Mouse (Mus musculus): Measurements from ENCODE around the gene Basp1.

Gene Basp1

GRCm38 (mm10) chr15:25416367-25416766 is 2.8 kb upstream of the Basp1 start:
- no peak for DNase-seq (ENCODE audit: low spot score in 2 of 2)

- no peak for DNase-seq (ENCODE audit: low spot score in 2 of 2)
These were observed 2.4 kb upstream of the Basp1 start for GRCm38 (mm10) chr15:25415958-25416357.

- DNase-seq (ENCODE audit: low spot score in 2 of 2): peak; percentile 52 to 79
These were observed 1.2 kb upstream of the Basp1 start for GRCm38 (mm10) chr15:25414747-25415119.

GRCm38 (mm10) chr15:25414011-25414746 is 615 bp upstream of the Basp1 start:
- peak in 1 of 2 experiments; percentile 63 for DNase-seq (ENCODE audit: low spot score in 2 of 2)

GRCm38 (mm10) chr15:25412761-25413261 is 753 bp downstream of the Basp1 start:
- no peak for DNase-seq (ENCODE audit: low spot score in 2 of 2)

GRCm38 (mm10) chr15:25412171-25412641 is 1.4 kb downstream of the Basp1 start:
- no peak for DNase-seq (ENCODE audit: low spot score in 2 of 2)

- no peak for DNase-seq (ENCODE audit: low spot score in 2 of 2)
These were observed 2.1 kb downstream of the Basp1 start for GRCm38 (mm10) chr15:25411461-25411860.

- DNase-seq (ENCODE audit: low spot score in 2 of 2): no peak
These were observed 7.6 kb downstream of the Basp1 start for GRCm38 (mm10) chr15:25405926-25406325.

GRCm38 (mm10) chr15:25403879-25404278 is 9.7 kb downstream of the Basp1 start:
- DNase-seq (ENCODE audit: low spot score in 2 of 2): no peak

- DNase-seq (ENCODE audit: low spot score in 2 of 2): no peak
These were observed 11.6 kb downstream of the Basp1 start for GRCm38 (mm10) chr15:25402001-25402400.

GRCm38 (mm10) chr15:25400276-25400675 is 13.3 kb downstream of the Basp1 start:
- DNase-seq (ENCODE audit: low spot score in 2 of 2): no peak

- no peak for DNase-seq (ENCODE audit: low spot score in 2 of 2)
These were observed 17.5 kb downstream of the Basp1 start for GRCm38 (mm10) chr15:25395912-25396590.

GRCm38 (mm10) chr15:25392525-25393099 is 21.0 kb downstream of the Basp1 start:
- no peak for DNase-seq (ENCODE audit: low spot score in 2 of 2)

GRCm38 (mm10) chr15:25391210-25391609 is 22.4 kb downstream of the Basp1 start:
- DNase-seq (ENCODE audit: low spot score in 2 of 2): no peak

GRCm38 (mm10) chr15:25387572-25387971 is 26.0 kb downstream of the Basp1 start:
- no peak for DNase-seq (ENCODE audit: low spot score in 2 of 2)

- no peak for DNase-seq (ENCODE audit: low spot score in 2 of 2)
These were observed 33.5 kb downstream of the Basp1 start for GRCm38 (mm10) chr15:25380051-25380450.

- no peak for DNase-seq (ENCODE audit: low spot score in 2 of 2)
These were observed 34.9 kb downstream of the Basp1 start for GRCm38 (mm10) chr15:25378707-25379106.

GRCm38 (mm10) chr15:25376914-25377313 is 36.6 kb downstream of the Basp1 start:
- no peak for DNase-seq (ENCODE audit: low spot score in 2 of 2)

- DNase-seq (ENCODE audit: low spot score in 2 of 2): no peak
These were observed 40.1 kb downstream of the Basp1 start for GRCm38 (mm10) chr15:25373486-25373885.

GRCm38 (mm10) chr15:25369522-25369921 is 44.0 kb downstream of the Basp1 start:
- no peak for DNase-seq (ENCODE audit: low spot score in 2 of 2)

- no peak for DNase-seq (ENCODE audit: low spot score in 2 of 2)
These were observed 48.1 kb downstream of the Basp1 start for GRCm38 (mm10) chr15:25365503-25365902.

GRCm38 (mm10) chr15:25364819-25365463 is 48.6 kb downstream of the Basp1 start:
- no peak for DNase-seq (ENCODE audit: low spot score in 2 of 2)
